Mouse (Mus musculus): ENCODE measurements around the gene Dcbld1. TPM values are rescaled to one million over a fixed set of nuclear protein-coding genes. Genes with fewer than 3 reads are reported as not detected.

The Dcbld1 gene
- total RNA-seq, 2 experiments from 2014 or later: 8.4 to 9.5 TPM

Other genes starting within 250 kb of the Dcbld1 start
- gene Vgll2, start 211.1 kb upstream of the Dcbld1 start, total RNA-seq (2021): under 1 TPM in 1 of 2 experiments, not detected in 1; 0.20 TPM
- gene Ros1, start 38.4 kb upstream of the Dcbld1 start, total RNA-seq (2021): not detected
- not detected for gene Gm26741, start 125.1 kb downstream of the Dcbld1 start, total RNA-seq (2021)
- 10 to 100 TPM; 59.2 to 61.9 TPM for gene Gopc, start 148.5 kb downstream of the Dcbld1 start, total RNA-seq (2021)
- gene Nepn, start 155.4 kb downstream of the Dcbld1 start, total RNA-seq (2021): not detected
- gene Nus1, start 183.9 kb downstream of the Dcbld1 start, total RNA-seq (2021): 10 to 100 TPM; 61.9 to 65.2 TPM

Measured in left cerebral cortex, postnatal 10 days (tissue).